Mouse (Mus musculus) G1E (cell line): ENCODE results near the gene Gm9821.

ENCODE experiments used
- CTCF ChIP-seq: IDR thresholded peaks from 2 replicates; pipeline ENCODE4 v1.5.1; 2012; ENCODE audit warnings: low read depth, low read length, inconsistent platforms, mixed read lengths
- GATA2 ChIP-seq: IDR thresholded peaks from 2 replicates; pipeline ENCODE4 v1.6.1; 2012; ENCODE audit warnings: low read depth, low read length, inconsistent platforms, borderline replicate concordance
- POLR2AphosphoS5 ChIP-seq: IDR thresholded peaks from 2 replicates; pipeline ENCODE4 v1.6.1; 2012; ENCODE audit warnings: low read depth, low read length, inconsistent platforms; ENCODE audit not compliant: insufficient replicate concordance

- TF ChIP-seq CTCF (no peak), POLR2AphosphoS5 (no peak), GATA2 (no peak)
Measured at GRCm38 (mm10) chr2:91928534-91929350, 16.8 kb upstream of the Gm9821 start.
